Mouse (Mus musculus) forebrain, embryonic 16.5 days (tissue): ENCODE results near the gene Fam155a. TPM values are rescaled to one million over a fixed set of nuclear protein-coding genes. Genes with fewer than 3 reads are reported as not detected.

ENCODE experiments used
- ATAC-seq: fragments of 200-750 bp; cut with Nextera tagmentation; 2 replicates; pipeline ENCODE4 v1.8.0; 2017; ENCODE audit warnings: mild to moderate bottlenecking, moderate library complexity
- H3K27ac ChIP-seq: fragments of 300-500 bp; sonication (generic); 2 replicates; pipeline ENCODE4 v1.5.1; 2014; ENCODE audit warnings: low read length, control low read depth
- H3K27me3 ChIP-seq: fragments of 300-500 bp; sonication (generic); replicated peaks from 2 replicates; pipeline ENCODE4 v1.6.1; 2014; ENCODE audit warnings: low read length; ENCODE audit not compliant: control insufficient read depth, insufficient read depth
- H3K36me3 ChIP-seq: fragments of 300-500 bp; sonication (generic); 2 replicates; pipeline ENCODE4 v1.6.1; 2014; ENCODE audit not compliant: control insufficient read depth, insufficient read depth
- H3K4me1 ChIP-seq: fragments of 300-500 bp; sonication (generic); replicated peaks from 2 replicates; pipeline ENCODE4 v1.6.1; 2014; ENCODE audit warnings: low read length; ENCODE audit not compliant: control insufficient read depth, insufficient read depth
- H3K4me2 ChIP-seq: fragments of 300-500 bp; sonication (generic); 2 replicates; pipeline ENCODE4 v1.6.1; 2014; ENCODE audit warnings: mild to moderate bottlenecking, low read length, control low read depth
- H3K4me3 ChIP-seq: fragments of 300-500 bp; sonication (generic); replicated peaks from 2 replicates; pipeline ENCODE4 v1.5.1; 2014; ENCODE audit warnings: mild to moderate bottlenecking, low read length, control low read depth
- H3K9ac ChIP-seq: fragments of 300-500 bp; sonication (generic); replicated peaks from 2 replicates; pipeline ENCODE4 v1.6.1; 2014; ENCODE audit warnings: low read depth, low read length, control low read depth
- H3K9me3 ChIP-seq: fragments of 300-500 bp; sonication (generic); 2 replicates; pipeline ENCODE4 v1.6.1; 2016; ENCODE audit warnings: low read length; ENCODE audit not compliant: control insufficient read depth
- WGBS: fragments of 180-500 bp; shearing (Covaris S2); extraction: QIAGEN DNeasy Blood & Tissue Kit; methylation state at CpG from one replicate; pipeline ENCODE4 v1.1.7; 2014; 5-methylcytosine and 5-hydroxymethylcytosine counted together
- polyA plus RNA-seq: library from polyadenylated mRNA; unstranded; fragments of >200 nt; fragmentation: Nextera tagmentation; extraction: Ambion mirVana; gene quantifications from 2 replicates; pipeline ENCODE4 v1.2.1, GENCODE M21; 2015

Fam155a gene
- polyA plus RNA-seq, 1 experiment from 2014 or later, result 17.6 TPM

- no peak for ATAC-seq
- Histone ChIP-seq H3K27ac (no peak overlapping the region), H3K36me3 (no peaks in the 10 kb centered on the region), H3K4me3 (no peak overlapping the region), H3K4me2 (no peak overlapping the region), H3K9me3 (no peaks in the 10 kb centered on the region), H3K4me1 (no peaks in the 10 kb centered on the region), H3K9ac (no peak overlapping the region), H3K27me3 (no peaks in the 10 kb centered on the region)
- 88% methylated on average over 2 of the region's 2 CpGs for WGBS
Observed at GRCm38 (mm10) chr8:9332766-9333165, 438.2 kb downstream of the Fam155a start.

- H3K27ac ChIP-seq, result no peak overlapping the region
- ATAC-seq, result no peak
- no peaks in the 10 kb centered on the region for H3K27me3 ChIP-seq
- H3K9ac ChIP-seq, result no peak overlapping the region
- no peaks in the 10 kb centered on the region for H3K4me1 ChIP-seq
- no peaks in the 10 kb centered on the region for H3K9me3 ChIP-seq
- WGBS, result 36% methylated on average over 8 of the region's 8 CpGs
- H3K36me3 ChIP-seq, result no peaks in the 10 kb centered on the region
- no peak overlapping the region for H3K4me2 ChIP-seq
- H3K4me3 ChIP-seq, result no peak overlapping the region
Observed at GRCm38 (mm10) chr8:9309456-9309855, 461.5 kb downstream of the Fam155a start.

- peak; percentile 66 for ATAC-seq
- Histone ChIP-seq H3K27me3 (no peaks in the 10 kb centered on the region), H3K4me2 (no peak overlapping the region), H3K9ac (no peak overlapping the region), H3K9me3 (no peaks in the 10 kb centered on the region), H3K4me1 (peaks cover 4% of the 10 kb centered on the region), H3K4me3 (no peak overlapping the region), H3K36me3 (no peaks in the 10 kb centered on the region), H3K27ac (no peak overlapping the region)
- 41% methylated on average over 6 of the region's 6 CpGs for WGBS
Observed at GRCm38 (mm10) chr8:9303526-9304135, 467.3 kb downstream of the Fam155a start.

- Histone ChIP-seq H3K36me3 (no peaks in the 10 kb centered on the region), H3K4me1 (no peaks in the 10 kb centered on the region), H3K9ac (no peak overlapping the region), H3K9me3 (no peaks in the 10 kb centered on the region), H3K4me3 (no peak overlapping the region), H3K4me2 (no peak overlapping the region), H3K27ac (no peak overlapping the region), H3K27me3 (no peaks in the 10 kb centered on the region)
- WGBS, result 53% methylated on average over 2 of the region's 2 CpGs
- no peak for ATAC-seq
Observed at GRCm38 (mm10) chr8:9295046-9295445, 475.9 kb downstream of the Fam155a start.

- Histone ChIP-seq H3K27ac (no peak overlapping the region), H3K27me3 (no peaks in the 10 kb centered on the region), H3K4me2 (no peak overlapping the region), H3K9me3 (no peaks in the 10 kb centered on the region), H3K9ac (no peak overlapping the region), H3K4me3 (no peak overlapping the region), H3K4me1 (no peaks in the 10 kb centered on the region), H3K36me3 (no peaks in the 10 kb centered on the region)
- ATAC-seq, result no peak
- 81% methylated on average over 2 of the region's 2 CpGs for WGBS
Observed at GRCm38 (mm10) chr8:9292532-9292931, 478.4 kb downstream of the Fam155a start.

- H3K4me2 ChIP-seq, result no peak overlapping the region
- no peak overlapping the region for H3K27ac ChIP-seq
- H3K9me3 ChIP-seq, result no peaks in the 10 kb centered on the region
- H3K27me3 ChIP-seq, result no peaks in the 10 kb centered on the region
- no peaks in the 10 kb centered on the region for H3K36me3 ChIP-seq
- H3K9ac ChIP-seq, result no peak overlapping the region
- no peak overlapping the region for H3K4me3 ChIP-seq
- no peak for ATAC-seq
- 21% methylated on average over 8 of the region's 8 CpGs for WGBS
- H3K4me1 ChIP-seq, result no peaks in the 10 kb centered on the region
Observed at GRCm38 (mm10) chr8:9288015-9288729, 482.8 kb downstream of the Fam155a start.

- no peaks in the 10 kb centered on the region for H3K27me3 ChIP-seq
- H3K36me3 ChIP-seq, result no peaks in the 10 kb centered on the region
- H3K9ac ChIP-seq, result no peak overlapping the region
- ATAC-seq, result peak; percentile 75
- no peak overlapping the region for H3K4me2 ChIP-seq
- H3K27ac ChIP-seq, result no peak overlapping the region
- no peaks in the 10 kb centered on the region for H3K9me3 ChIP-seq
- 69% methylated on average over 8 of the region's 8 CpGs for WGBS
- no peaks in the 10 kb centered on the region for H3K4me1 ChIP-seq
- H3K4me3 ChIP-seq, result no peak overlapping the region
Observed at GRCm38 (mm10) chr8:9274117-9274516, 496.8 kb downstream of the Fam155a start.

- no peak overlapping the region for H3K4me2 ChIP-seq
- H3K9me3 ChIP-seq, result no peaks in the 10 kb centered on the region
- H3K4me1 ChIP-seq, result no peaks in the 10 kb centered on the region
- no peak overlapping the region for H3K9ac ChIP-seq
- ATAC-seq, result no peak
- no peaks in the 10 kb centered on the region for H3K36me3 ChIP-seq
- no peak overlapping the region for H3K4me3 ChIP-seq
- H3K27ac ChIP-seq, result no peak overlapping the region
- WGBS, result 88% methylated on average over 8 of the region's 8 CpGs
- no peaks in the 10 kb centered on the region for H3K27me3 ChIP-seq
Observed at GRCm38 (mm10) chr8:9264378-9264777, 506.6 kb downstream of the Fam155a start.

- H3K27me3 ChIP-seq, result no peaks in the 10 kb centered on the region
- ATAC-seq, result no peak
- H3K9me3 ChIP-seq, result no peaks in the 10 kb centered on the region
- no peaks in the 10 kb centered on the region for H3K36me3 ChIP-seq
- H3K9ac ChIP-seq, result no peak overlapping the region
- WGBS, result 46% methylated on average over 8 of the region's 8 CpGs
- H3K4me3 ChIP-seq, result no peak overlapping the region
- H3K4me1 ChIP-seq, result no peaks in the 10 kb centered on the region
- H3K4me2 ChIP-seq, result no peak overlapping the region
- H3K27ac ChIP-seq, result no peak overlapping the region
Observed at GRCm38 (mm10) chr8:9261527-9261926, 509.4 kb downstream of the Fam155a start.
